Mouse (Mus musculus): ENCODE results near the gene Dlat. TPM values are rescaled to one million over a fixed set of nuclear protein-coding genes. Genes with fewer than 3 reads are reported as not detected.
"Not testable (repeated sequence)": the region's sequence is repeated elsewhere in the genome, so short reads cannot be mapped to it uniquely, and the experiment has no call there.

Dlat gene
- polyA plus RNA-seq, 1 experiment from 2014 or later = 54.9 TPM

GRCm38 (mm10) chr9:50634270-50634669 lies 25.3 kb downstream of the Dlat start:
- Histone ChIP-seq H3K9me3 (ENCODE audit: control insufficient read depth, low read length) (no peaks in the 10 kb centered on the region), H3K9ac (ENCODE audit: low read depth, low read length) (no peak overlapping the region), H3K4me1 (replicated peaks; ENCODE audit: control insufficient read depth, insufficient read depth, low read length) (no peaks in the 10 kb centered on the region), H3K27ac (ENCODE audit: low read depth, low read length) (no peak overlapping the region), H3K36me3 (ENCODE audit: control insufficient read depth, insufficient read depth, low read length) (peaks cover 4% of the 10 kb centered on the region; the same call in 1 of the 2 replicates), H3K27me3 (ENCODE audit: control insufficient read depth, insufficient read depth, low read length) (no peaks in the 10 kb centered on the region), H3K4me2 (replicated peaks; ENCODE audit: low read depth, low read length) (no peak overlapping the region), H3K4me3 (ENCODE audit: low read depth, low read length) (no peak overlapping the region)
- WGBS = 97% methylated on average over 11 of the region's 11 CpGs
- no peak for DNase-seq (ENCODE audit: low spot score)
- no peak for ATAC-seq (ENCODE audit: low FRiP score)

GRCm38 (mm10) chr9:50633059-50633458 lies 26.5 kb downstream of the Dlat start:
- Histone ChIP-seq H3K9me3 (ENCODE audit: control insufficient read depth, low read length) (no peaks in the 10 kb centered on the region), H3K4me2 (replicated peaks; ENCODE audit: low read depth, low read length) (no peak overlapping the region), H3K4me1 (replicated peaks; ENCODE audit: control insufficient read depth, insufficient read depth, low read length) (no peaks in the 10 kb centered on the region), H3K27me3 (ENCODE audit: control insufficient read depth, insufficient read depth, low read length) (no peaks in the 10 kb centered on the region), H3K4me3 (ENCODE audit: low read depth, low read length) (no peak overlapping the region), H3K27ac (ENCODE audit: low read depth, low read length) (no peak overlapping the region), H3K9ac (ENCODE audit: low read depth, low read length) (no peak overlapping the region), H3K36me3 (ENCODE audit: control insufficient read depth, insufficient read depth, low read length) (peaks cover 4% of the 10 kb centered on the region; the same call in 1 of the 2 replicates)
- 60% methylated on average over 2 of the region's 2 CpGs for WGBS
- ATAC-seq (ENCODE audit: low FRiP score) (no peak), DNase-seq (ENCODE audit: low spot score) (peak; percentile 21)

DNA sequence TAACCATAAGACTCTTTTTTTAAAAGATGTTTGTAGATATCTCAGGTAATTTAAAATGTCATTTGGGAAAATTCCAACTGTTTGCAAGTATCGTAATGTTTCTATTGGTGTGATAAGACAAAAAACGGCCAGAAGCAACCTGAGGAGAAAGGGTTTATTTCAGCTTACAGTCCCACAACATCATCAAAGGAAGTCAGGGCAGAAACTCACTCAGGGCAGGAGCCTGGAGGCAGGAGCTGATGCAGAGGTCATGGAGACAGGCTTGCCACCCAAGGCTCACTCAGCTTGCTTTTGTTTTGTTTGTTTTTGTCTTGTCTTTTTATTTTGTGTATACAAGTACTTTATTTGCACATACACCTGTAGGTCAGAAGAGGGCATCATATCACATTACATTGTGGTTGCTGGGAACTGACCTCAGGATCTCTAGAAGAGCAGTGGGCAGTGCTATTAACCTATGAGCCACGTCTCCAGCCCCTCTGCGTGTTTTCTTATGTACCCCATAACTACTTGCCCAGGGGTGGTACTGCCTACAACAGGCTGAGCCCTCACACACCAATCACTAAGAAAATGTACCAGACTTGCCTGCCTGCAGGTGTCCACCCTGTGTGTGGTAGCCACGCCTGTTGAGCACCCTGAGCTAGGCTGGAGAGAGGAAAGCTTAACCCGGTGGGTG lies 27.4 kb downstream of the Dlat start:
- H3K36me3 ChIP-seq (ENCODE audit: control insufficient read depth, insufficient read depth, low read length) = no peaks in the 10 kb centered on the region
- no peak overlapping the region for H3K4me2 ChIP-seq (replicated peaks; ENCODE audit: low read depth, low read length)
- DNase-seq (ENCODE audit: low spot score) (no peak), ATAC-seq (ENCODE audit: low FRiP score) (no peak)
- H3K4me3 ChIP-seq (ENCODE audit: low read depth, low read length) = no peak overlapping the region
- no peaks in the 10 kb centered on the region for H3K9me3 ChIP-seq (ENCODE audit: control insufficient read depth, low read length)
- H3K27me3 ChIP-seq (ENCODE audit: control insufficient read depth, insufficient read depth, low read length) = no peaks in the 10 kb centered on the region
- 86% methylated on average over 6 of the region's 6 CpGs for WGBS
- no peak overlapping the region for H3K9ac ChIP-seq (ENCODE audit: low read depth, low read length)
- H3K27ac ChIP-seq (ENCODE audit: low read depth, low read length) = no peak overlapping the region
- H3K4me1 ChIP-seq (replicated peaks; ENCODE audit: control insufficient read depth, insufficient read depth, low read length) = no peaks in the 10 kb centered on the region

- not testable (repeated sequence) for H3K36me3 ChIP-seq (ENCODE audit: control insufficient read depth, insufficient read depth, low read length); H3K9ac ChIP-seq (ENCODE audit: low read depth, low read length); H3K4me3 ChIP-seq (ENCODE audit: low read depth, low read length); DNase-seq (ENCODE audit: low spot score); H3K4me1 ChIP-seq (replicated peaks; ENCODE audit: control insufficient read depth, insufficient read depth, low read length); H3K27me3 ChIP-seq (ENCODE audit: control insufficient read depth, insufficient read depth, low read length); ATAC-seq (ENCODE audit: low FRiP score); H3K9me3 ChIP-seq (ENCODE audit: control insufficient read depth, low read length); H3K27ac ChIP-seq (ENCODE audit: low read depth, low read length); H3K4me2 ChIP-seq (replicated peaks; ENCODE audit: low read depth, low read length)
- 83% methylated on average over 6 of the region's 8 CpGs for WGBS
Observed at GRCm38 (mm10) chr9:50630903-50631302, 28.7 kb downstream of the Dlat start.

DNA sequence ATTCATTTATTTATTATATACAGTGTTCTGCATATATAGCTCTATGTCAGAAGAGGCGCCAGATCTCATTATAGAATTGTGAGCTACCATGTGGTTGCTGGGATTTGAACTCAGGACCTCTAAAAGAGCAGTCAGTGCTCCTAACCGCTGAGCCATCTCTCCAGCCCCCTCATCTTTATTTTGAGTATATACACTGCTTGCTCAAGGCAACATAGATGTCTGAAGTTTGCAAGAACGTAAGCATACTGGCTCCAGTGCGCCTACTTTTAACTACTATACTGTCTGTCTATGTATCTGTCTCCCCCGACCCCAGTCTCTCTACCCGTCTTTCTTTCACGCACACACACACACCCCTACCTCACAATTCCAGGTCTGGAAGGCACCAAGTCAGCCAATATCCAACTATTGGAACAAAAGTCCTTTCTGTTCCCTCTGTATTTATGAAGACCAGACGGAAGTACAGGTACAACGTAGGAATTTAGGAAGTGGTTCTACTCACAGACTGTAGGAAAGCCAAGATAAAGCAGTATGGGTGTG lies 41.7 kb downstream of the Dlat start:
- no peak overlapping the region for H3K9ac ChIP-seq (ENCODE audit: low read depth, low read length)
- no peak for DNase-seq (ENCODE audit: low spot score)
- no peaks in the 10 kb centered on the region for H3K9me3 ChIP-seq (ENCODE audit: control insufficient read depth, low read length)
- H3K4me1 ChIP-seq (replicated peaks; ENCODE audit: control insufficient read depth, insufficient read depth, low read length) = no peaks in the 10 kb centered on the region
- H3K36me3 ChIP-seq (ENCODE audit: control insufficient read depth, insufficient read depth, low read length) = 0 out of 2 replicates have a peak, but pooled peaks cover 2% of the 10 kb centered on the region
- no peak overlapping the region for H3K27ac ChIP-seq (ENCODE audit: low read depth, low read length)
- ATAC-seq (ENCODE audit: low FRiP score) = no peak
- WGBS = 66% methylated on average over 9 of the region's 9 CpGs
- peak overlapping the region; percentile 81; the same call in 1 of the 2 replicates for H3K4me2 ChIP-seq (replicated peaks; ENCODE audit: low read depth, low read length)
- no peaks in the 10 kb centered on the region for H3K27me3 ChIP-seq (ENCODE audit: control insufficient read depth, insufficient read depth, low read length)
- peak overlapping the region; percentile 96 for H3K4me3 ChIP-seq (ENCODE audit: low read depth, low read length)

DNA sequence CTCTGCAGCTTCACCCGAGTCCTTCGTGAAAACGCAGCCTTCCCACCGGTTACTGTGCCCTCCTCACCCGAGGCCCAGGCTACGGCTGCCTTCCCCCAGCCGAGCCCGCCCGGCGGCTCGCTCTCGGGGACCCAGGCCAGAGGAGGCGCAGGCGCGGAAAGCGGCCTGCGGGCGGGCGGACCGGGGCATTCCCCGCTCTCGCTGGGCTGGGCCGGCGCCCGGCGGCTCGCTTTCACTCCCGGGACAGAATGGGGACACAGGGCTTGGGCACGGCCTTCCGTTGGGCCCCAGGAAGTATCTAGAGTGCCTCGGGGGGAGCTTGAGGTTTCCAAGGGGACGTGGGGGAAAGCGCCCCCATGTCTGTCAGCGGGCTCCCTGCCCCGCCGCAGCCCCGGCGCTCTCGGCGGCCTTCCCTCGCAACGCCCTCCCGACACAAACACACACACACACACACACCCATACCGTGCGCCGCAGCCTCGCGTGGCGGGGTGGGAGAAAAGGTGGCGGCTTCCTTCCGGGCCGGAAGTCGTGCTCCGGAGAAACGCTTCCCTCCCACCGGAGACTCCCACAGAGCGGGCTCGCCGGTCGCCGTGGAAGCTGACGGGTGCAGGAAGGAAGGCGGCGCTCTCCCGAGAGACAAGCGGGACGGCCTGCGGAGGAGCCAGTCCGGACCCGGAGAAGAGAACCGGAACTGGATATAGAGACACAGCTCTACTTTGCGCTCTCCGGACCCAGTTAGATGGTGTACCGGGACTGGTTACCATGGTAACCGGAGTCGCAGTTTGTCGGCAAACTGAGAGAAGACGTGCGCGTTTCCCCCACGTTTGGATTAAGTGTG lies 42.6 kb downstream of the Dlat start, which contains the start of the genes Pih1d2 and Nkapd1:
Gene Pih1d2, plus strand, starts transcription at position 556 of the 838 bp plus-strand sequence.
Gene Nkapd1, minus strand, starts transcription at position 699 of the 838 bp plus-strand sequence.
- no peaks in the 10 kb centered on the region for H3K27me3 ChIP-seq (ENCODE audit: control insufficient read depth, insufficient read depth, low read length)
- H3K36me3 ChIP-seq (ENCODE audit: control insufficient read depth, insufficient read depth, low read length) = 0 out of 2 replicates have a peak, but pooled peaks cover 3% of the 10 kb centered on the region
- peak within 1 kb of the TSS; percentile 90 for H3K27ac ChIP-seq (ENCODE audit: low read depth, low read length)
- H3K4me1 ChIP-seq (replicated peaks; ENCODE audit: control insufficient read depth, insufficient read depth, low read length) = no peaks in the 10 kb centered on the region
- no peaks in the 10 kb centered on the region for H3K9me3 ChIP-seq (ENCODE audit: control insufficient read depth, low read length)
- peak within 1 kb of the TSS; percentile 91 for H3K9ac ChIP-seq (ENCODE audit: low read depth, low read length)
- peak; percentile 93 for DNase-seq (ENCODE audit: low spot score)
- H3K4me2 ChIP-seq (replicated peaks; ENCODE audit: low read depth, low read length) = peak within 1 kb of the TSS; percentile 81
- WGBS = under 1% methylated on average over 69 of the region's 81 CpGs
- ATAC-seq (ENCODE audit: low FRiP score) = peak; percentile 97
- peak within 1 kb of the TSS; percentile 96 for H3K4me3 ChIP-seq (ENCODE audit: low read depth, low read length)

DNA sequence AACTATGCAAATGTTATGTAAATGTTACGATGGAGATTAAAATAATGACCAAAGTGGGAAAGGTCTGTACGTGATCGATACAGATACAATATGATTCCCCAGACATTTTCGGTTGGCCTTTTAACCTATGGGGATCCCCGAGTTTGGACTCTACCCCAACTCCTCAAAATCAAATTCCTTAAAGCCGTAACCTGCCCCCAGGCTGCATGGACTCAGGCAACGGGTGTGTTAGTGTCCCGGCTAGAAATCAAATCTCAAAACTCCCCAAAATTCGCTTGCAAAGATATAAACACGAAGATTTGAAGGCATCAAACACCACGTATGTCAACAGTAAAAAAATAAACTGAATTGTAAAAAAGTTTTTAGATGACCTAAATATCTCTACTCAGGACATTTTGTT lies 43.4 kb downstream of the Dlat start:
- Histone ChIP-seq H3K4me3 (ENCODE audit: low read depth, low read length) (peak overlapping the region; percentile 96), H3K9me3 (ENCODE audit: control insufficient read depth, low read length) (no peaks in the 10 kb centered on the region), H3K4me2 (replicated peaks; ENCODE audit: low read depth, low read length) (peak overlapping the region; percentile 81), H3K27me3 (ENCODE audit: control insufficient read depth, insufficient read depth, low read length) (no peaks in the 10 kb centered on the region), H3K4me1 (replicated peaks; ENCODE audit: control insufficient read depth, insufficient read depth, low read length) (no peaks in the 10 kb centered on the region), H3K36me3 (ENCODE audit: control insufficient read depth, insufficient read depth, low read length) (0 out of 2 replicates have a peak, but pooled peaks cover 3% of the 10 kb centered on the region), H3K27ac (ENCODE audit: low read depth, low read length) (no peak overlapping the region), H3K9ac (ENCODE audit: low read depth, low read length) (peak overlapping the region; percentile 91)
- WGBS = 44% methylated on average over 11 of the region's 11 CpGs
- no peak for DNase-seq (ENCODE audit: low spot score)
- ATAC-seq (ENCODE audit: low FRiP score) = no peak

DNA sequence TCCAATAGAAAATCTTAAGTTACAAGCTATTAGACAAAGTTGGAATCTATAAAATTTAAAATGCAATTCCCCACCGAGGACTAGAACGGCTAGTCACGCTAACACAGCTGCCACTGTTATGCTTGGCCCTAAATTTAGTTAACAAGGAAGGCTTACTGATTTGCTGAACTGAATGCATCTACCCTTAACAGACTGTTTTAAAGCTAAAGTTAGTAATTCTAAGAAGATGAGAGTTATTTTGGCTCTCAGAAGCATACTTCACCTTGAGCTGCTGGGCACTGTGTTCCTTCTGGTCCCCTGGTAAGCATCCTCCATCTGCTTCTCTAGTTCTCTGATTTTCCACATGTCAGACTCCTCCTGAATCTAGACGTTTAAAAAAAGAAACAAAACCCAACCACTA lies 47.5 kb downstream of the Dlat start:
- no peaks in the 10 kb centered on the region for H3K27me3 ChIP-seq (ENCODE audit: control insufficient read depth, insufficient read depth, low read length)
- H3K9me3 ChIP-seq (ENCODE audit: control insufficient read depth, low read length) = no peaks in the 10 kb centered on the region
- no peak overlapping the region for H3K9ac ChIP-seq (ENCODE audit: low read depth, low read length)
- H3K36me3 ChIP-seq (ENCODE audit: control insufficient read depth, insufficient read depth, low read length) = 0 out of 2 replicates have a peak, but pooled peaks cover 3% of the 10 kb centered on the region
- no peaks in the 10 kb centered on the region for H3K4me1 ChIP-seq (replicated peaks; ENCODE audit: control insufficient read depth, insufficient read depth, low read length)
- DNase-seq (ENCODE audit: low spot score) = no peak
- H3K4me2 ChIP-seq (replicated peaks; ENCODE audit: low read depth, low read length) = no peak overlapping the region
- no peak overlapping the region for H3K4me3 ChIP-seq (ENCODE audit: low read depth, low read length)
- 93% methylated on average over 4 of the region's 4 CpGs for WGBS
- H3K27ac ChIP-seq (ENCODE audit: low read depth, low read length) = no peak overlapping the region
- no peak for ATAC-seq (ENCODE audit: low FRiP score)
